Mouse (Mus musculus) midbrain, embryonic 14.5 days (tissue): ENCODE results near the gene D630003M21Rik. TPM values are rescaled to one million over a fixed set of nuclear protein-coding genes. Genes with fewer than 3 reads are reported as not detected.

Experiments
- ATAC-seq: fragments of 200-750 bp; cut with Nextera tagmentation; 2 replicates; pipeline ENCODE4 v1.8.0; 2017; ENCODE audit warnings: moderate number of reproducible peaks, moderate library complexity; ENCODE audit not compliant: low FRiP score, low TSS enrichment
- DNase-seq: peaks from one replicate; pipeline ENCODE4 v3.0.0-alpha.2; 2015
- H3K27ac ChIP-seq: fragments of 300-500 bp; sonication (generic); replicated peaks from 2 replicates; pipeline ENCODE4 v1.5.1; 2014; ENCODE audit warnings: mild to moderate bottlenecking, low read depth, low read length, moderate library complexity
- H3K27me3 ChIP-seq: fragments of 300-500 bp; sonication (generic); 2 replicates; pipeline ENCODE4 v1.6.1; 2014; ENCODE audit warnings: low read length, control low read depth, mixed read lengths; ENCODE audit not compliant: control insufficient read depth, insufficient read depth
- H3K36me3 ChIP-seq: fragments of 300-500 bp; sonication (generic); 2 replicates; pipeline ENCODE4 v1.6.1; 2014; ENCODE audit warnings: low read length, control low read depth; ENCODE audit not compliant: control insufficient read depth, insufficient read depth
- H3K4me1 ChIP-seq: fragments of 300-500 bp; sonication (generic); 2 replicates; pipeline ENCODE4 v1.6.1; 2014; ENCODE audit warnings: mild to moderate bottlenecking, antibody characterized with exemption, low read length, control low read depth; ENCODE audit not compliant: control insufficient read depth, insufficient read depth
- H3K4me2 ChIP-seq: fragments of 300-500 bp; sonication (generic); 2 replicates; pipeline ENCODE4 v1.6.1; 2014; ENCODE audit warnings: mild to moderate bottlenecking, low read length, moderate library complexity
- H3K4me3 ChIP-seq: fragments of 300-500 bp; sonication (generic); replicated peaks from 2 replicates; pipeline ENCODE4 v1.5.1; 2014; ENCODE audit warnings: low read depth, low read length
- H3K9ac ChIP-seq: fragments of 300-500 bp; sonication (generic); replicated peaks from 2 replicates; pipeline ENCODE4 v1.6.1; 2014; ENCODE audit warnings: mild to moderate bottlenecking, low read length, moderate library complexity
- H3K9me3 ChIP-seq: fragments of 300-500 bp; sonication (generic); 2 replicates; pipeline ENCODE4 v1.6.1; 2016; ENCODE audit warnings: low read length, control low read depth, mixed read lengths; ENCODE audit not compliant: control insufficient read depth
- WGBS: fragments of 180-500 bp; shearing (Covaris S2); extraction: QIAGEN DNeasy Blood & Tissue Kit; methylation state at CpG from one replicate; pipeline ENCODE4 v1.1.7; 2014; 5-methylcytosine and 5-hydroxymethylcytosine counted together
- polyA plus RNA-seq: library from polyadenylated mRNA; unstranded; fragments of >200 nt; fragmentation: Nextera tagmentation; extraction: Ambion mirVana; gene quantifications from 2 replicates; pipeline ENCODE4 v1.2.1, GENCODE M21; 2014

Gene D630003M21Rik
- polyA plus RNA-seq, 1 experiment from 2014 or later, result 1.4 TPM

DNA sequence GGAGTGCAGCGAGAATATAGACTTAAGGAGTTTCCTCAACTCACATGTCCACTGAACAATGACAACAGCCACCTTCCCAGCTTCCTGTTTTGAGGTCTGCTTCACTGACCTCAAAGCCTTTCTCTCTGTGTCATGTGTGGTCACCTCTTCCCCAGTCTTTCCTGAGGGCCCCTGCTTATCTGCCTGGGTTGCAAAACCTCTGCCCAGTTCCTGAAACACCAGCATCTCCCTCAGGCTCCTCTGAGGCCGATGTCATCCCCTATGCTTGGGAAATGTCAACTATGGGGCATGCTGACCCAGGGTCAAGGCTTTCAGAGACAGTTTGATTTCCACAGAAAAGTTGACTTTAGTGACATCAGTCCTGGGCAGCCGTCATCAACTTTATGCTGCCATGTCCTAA lies 53.6 kb downstream of the D630003M21Rik start:
- H3K4me1 ChIP-seq, result peaks cover 17% of the 10 kb centered on the region; the same call in 1 of the 2 replicates
- H3K4me3 ChIP-seq, result no peak overlapping the region
- no peaks in the 10 kb centered on the region for H3K27me3 ChIP-seq
- ATAC-seq, result no peak
- WGBS, result 87% methylated on average over 3 of the region's 3 CpGs
- no peak overlapping the region for H3K27ac ChIP-seq
- no peak overlapping the region for H3K9ac ChIP-seq
- no peak overlapping the region for H3K4me2 ChIP-seq
- H3K9me3 ChIP-seq, result no peaks in the 10 kb centered on the region
- H3K36me3 ChIP-seq, result no peaks in the 10 kb centered on the region
- no peak for DNase-seq

DNA sequence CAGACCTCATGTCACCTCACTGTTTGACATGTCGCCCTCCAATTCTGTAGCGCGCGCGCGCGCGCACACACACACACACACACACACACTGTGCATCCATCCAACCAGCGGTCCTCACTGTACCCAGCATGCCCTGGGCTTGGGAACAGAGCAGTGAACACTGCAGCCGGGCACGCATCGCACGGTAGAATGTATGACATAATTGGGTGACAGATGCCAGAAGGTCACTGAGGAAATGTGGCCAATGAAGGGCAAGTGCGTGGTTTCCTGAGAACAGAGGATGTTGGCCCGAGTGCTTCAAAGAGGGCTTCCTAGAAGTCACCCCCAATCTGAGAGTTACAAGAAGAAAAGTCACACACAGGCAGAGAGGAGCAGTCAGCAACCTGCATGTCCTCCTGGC lies 54.1 kb downstream of the D630003M21Rik start:
- H3K4me1 ChIP-seq, result peaks cover 17% of the 10 kb centered on the region; the same call in 1 of the 2 replicates
- no peak overlapping the region for H3K4me2 ChIP-seq
- H3K27me3 ChIP-seq, result no peaks in the 10 kb centered on the region
- H3K4me3 ChIP-seq, result no peak overlapping the region
- ATAC-seq (no peak), DNase-seq (no peak)
- H3K9me3 ChIP-seq, result no peaks in the 10 kb centered on the region
- no peaks in the 10 kb centered on the region for H3K36me3 ChIP-seq
- H3K27ac ChIP-seq, result no peak overlapping the region
- 96% methylated on average over 15 of the region's 15 CpGs for WGBS
- no peak overlapping the region for H3K9ac ChIP-seq

DNA sequence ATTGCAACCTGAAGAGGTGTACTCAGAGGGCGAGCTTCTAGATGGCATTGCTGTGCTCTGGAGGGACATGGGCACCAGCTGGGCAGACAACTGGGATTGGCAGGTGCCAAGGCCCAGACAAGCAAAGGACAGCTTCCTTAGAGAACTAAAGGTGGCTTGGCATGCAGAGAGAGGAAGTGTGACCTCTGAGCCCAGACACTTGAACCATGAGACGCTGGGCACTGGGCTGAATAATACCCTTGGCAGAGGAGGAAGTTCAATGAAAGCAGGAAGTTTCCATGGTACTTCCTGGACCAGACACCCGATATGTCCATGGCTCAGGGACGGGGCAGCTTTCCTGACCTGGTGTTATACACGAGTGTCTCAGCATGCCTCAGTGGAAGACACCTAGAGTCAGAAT lies 54.6 kb downstream of the D630003M21Rik start:
- no peak overlapping the region for H3K9ac ChIP-seq
- H3K4me2 ChIP-seq, result no peak overlapping the region
- H3K9me3 ChIP-seq, result no peaks in the 10 kb centered on the region
- no peak overlapping the region for H3K4me3 ChIP-seq
- no peak overlapping the region for H3K27ac ChIP-seq
- ATAC-seq (no peak), DNase-seq (no peak)
- peaks cover 16% of the 10 kb centered on the region; the same call in 1 of the 2 replicates for H3K4me1 ChIP-seq
- WGBS, result 86% methylated on average over 5 of the region's 5 CpGs
- no peaks in the 10 kb centered on the region for H3K27me3 ChIP-seq
- H3K36me3 ChIP-seq, result no peaks in the 10 kb centered on the region

DNA sequence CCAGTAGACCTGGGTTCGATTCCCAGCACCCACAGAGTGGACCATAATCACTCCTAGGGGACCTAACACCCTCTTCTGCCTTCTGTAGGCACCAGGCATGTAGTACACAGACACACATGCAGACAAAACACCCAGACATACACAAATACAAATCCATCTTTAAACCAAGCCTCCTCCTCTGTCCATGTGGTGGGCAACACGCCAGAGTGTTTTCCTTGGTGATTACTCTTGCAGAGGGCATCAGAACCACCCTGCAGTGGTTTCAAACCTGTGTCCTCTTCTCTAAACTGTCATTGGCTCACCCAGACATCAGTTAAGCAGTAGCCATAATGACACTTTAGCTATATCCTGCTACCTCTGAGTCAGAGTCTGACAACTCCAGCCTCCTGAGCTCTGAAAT lies 58.6 kb downstream of the D630003M21Rik start:
- WGBS, result 79% methylated on average over 2 of the region's 2 CpGs
- Histone ChIP-seq H3K27ac (no peak overlapping the region), H3K9me3 (no peaks in the 10 kb centered on the region), H3K4me1 (no peaks in the 10 kb centered on the region), H3K4me2 (no peak overlapping the region), H3K27me3 (no peaks in the 10 kb centered on the region), H3K4me3 (no peak overlapping the region), H3K9ac (no peak overlapping the region), H3K36me3 (no peaks in the 10 kb centered on the region)
- ATAC-seq, result no peak
- DNase-seq, result no peak

DNA sequence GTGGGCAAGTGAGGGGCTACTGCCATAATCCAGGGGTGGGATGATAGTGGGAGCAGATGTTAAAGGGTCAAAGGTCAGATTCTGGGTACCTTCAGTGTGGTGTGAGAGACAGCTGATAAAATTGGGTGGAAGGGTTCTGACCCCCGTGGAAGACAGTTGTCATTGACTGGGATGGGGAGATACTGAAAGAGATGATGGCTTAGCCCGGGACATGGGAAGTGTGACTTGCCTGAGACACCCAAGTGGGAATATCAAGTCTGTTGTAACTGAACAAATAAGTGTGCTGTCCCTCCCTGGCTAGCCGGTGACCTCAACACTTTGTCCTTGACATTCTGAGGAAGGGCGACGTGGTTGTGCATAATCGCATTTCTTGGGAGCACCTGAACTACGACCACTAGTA lies 59.3 kb downstream of the D630003M21Rik start:
- Histone ChIP-seq H3K27ac (no peak overlapping the region), H3K27me3 (no peaks in the 10 kb centered on the region), H3K36me3 (no peaks in the 10 kb centered on the region), H3K9ac (no peak overlapping the region), H3K4me2 (no peak overlapping the region), H3K4me1 (no peaks in the 10 kb centered on the region), H3K4me3 (no peak overlapping the region), H3K9me3 (no peaks in the 10 kb centered on the region)
- no peak for DNase-seq
- 95% methylated on average over 7 of the region's 7 CpGs for WGBS
- ATAC-seq, result no peak

DNA sequence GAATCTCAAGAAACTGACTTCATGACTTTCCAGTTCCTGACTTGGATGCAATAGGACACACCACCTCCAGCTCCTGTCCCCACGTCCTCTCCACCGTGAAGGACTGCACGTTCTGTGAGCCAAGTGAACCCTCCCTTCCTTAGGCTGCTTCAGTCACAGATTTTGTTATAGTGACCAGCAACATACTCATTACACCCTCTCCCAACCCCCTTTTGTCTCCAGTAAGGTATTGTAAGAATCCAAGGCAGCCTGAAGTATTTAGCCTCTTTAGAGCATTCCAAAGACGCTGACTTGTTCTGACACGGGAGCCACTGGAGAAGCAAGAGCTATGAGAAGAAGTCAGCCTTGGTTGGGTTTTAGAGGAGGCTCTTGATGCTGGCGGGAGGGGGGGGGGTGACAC lies 59.7 kb downstream of the D630003M21Rik start:
- no peaks in the 10 kb centered on the region for H3K36me3 ChIP-seq
- no peaks in the 10 kb centered on the region for H3K27me3 ChIP-seq
- DNase-seq (no peak), ATAC-seq (no peak)
- H3K27ac ChIP-seq, result no peak overlapping the region
- 83% methylated on average over 6 of the region's 6 CpGs for WGBS
- H3K4me3 ChIP-seq, result no peak overlapping the region
- no peaks in the 10 kb centered on the region for H3K9me3 ChIP-seq
- H3K9ac ChIP-seq, result no peak overlapping the region
- H3K4me1 ChIP-seq, result no peaks in the 10 kb centered on the region
- no peak overlapping the region for H3K4me2 ChIP-seq

DNA sequence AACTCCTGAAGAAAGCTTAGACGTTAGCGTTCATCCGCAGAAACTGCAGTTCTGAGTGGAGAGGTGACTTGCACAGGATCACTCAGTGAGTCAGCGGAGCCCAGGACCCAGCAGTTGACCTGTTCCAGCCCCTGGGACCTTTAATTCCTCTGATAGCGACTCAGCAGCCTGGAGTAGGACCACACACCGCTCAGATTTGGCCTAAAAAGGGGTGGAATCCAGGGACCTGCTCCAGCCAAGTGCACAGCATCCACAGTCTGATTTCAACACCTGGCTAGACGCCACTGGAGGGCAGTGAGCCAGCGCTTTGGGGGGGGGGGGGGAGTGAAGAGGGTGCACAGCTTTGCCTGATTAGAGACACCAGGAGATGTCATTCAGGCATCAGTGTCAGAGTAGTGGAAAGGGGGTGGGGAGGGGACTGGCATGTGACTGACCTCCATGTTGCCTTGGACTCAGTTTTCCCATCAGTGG lies 60.2 kb downstream of the D630003M21Rik start:
- Histone ChIP-seq H3K4me3 (no peak overlapping the region), H3K9ac (no peak overlapping the region), H3K4me2 (no peak overlapping the region), H3K27me3 (no peaks in the 10 kb centered on the region), H3K36me3 (no peaks in the 10 kb centered on the region), H3K27ac (no peak overlapping the region), H3K4me1 (no peaks in the 10 kb centered on the region), H3K9me3 (no peaks in the 10 kb centered on the region)
- DNase-seq (no peak), ATAC-seq (no peak)
- WGBS, result 76% methylated on average over 8 of the region's 8 CpGs

DNA sequence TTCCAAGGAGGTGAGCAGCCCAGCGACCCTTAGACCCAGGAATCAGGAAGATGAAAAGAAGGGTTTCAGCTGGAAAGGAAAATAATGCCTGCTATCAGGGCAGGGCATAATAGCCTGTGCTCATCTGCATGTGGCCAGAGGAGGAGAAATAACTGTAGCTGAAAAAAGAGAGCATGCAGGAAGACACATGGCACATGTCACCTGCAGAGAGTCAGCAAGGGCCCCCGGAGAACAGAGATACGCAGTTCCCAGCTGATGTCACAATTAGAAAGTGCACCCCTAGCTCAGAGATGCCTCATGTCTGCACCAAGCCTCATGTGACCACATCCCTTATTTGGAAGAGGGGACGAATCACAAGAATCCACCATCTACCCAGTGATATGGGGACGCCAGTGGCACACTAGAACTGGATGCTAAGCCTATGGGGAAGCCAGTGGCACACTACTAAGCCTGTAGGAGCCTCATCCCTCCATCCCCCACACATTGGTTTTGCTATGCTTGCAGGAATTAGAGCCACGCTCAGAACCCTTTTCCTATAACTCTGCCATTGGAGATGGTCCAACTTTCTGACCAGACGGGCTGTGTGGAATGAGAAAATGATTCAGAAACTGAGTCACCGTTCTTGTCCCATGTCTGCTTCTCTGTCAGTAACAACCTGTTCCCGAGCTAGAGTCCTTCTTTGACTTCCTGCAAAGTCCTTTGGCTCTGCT lies 61.4 kb downstream of the D630003M21Rik start:
- Histone ChIP-seq H3K4me3 (no peak overlapping the region), H3K36me3 (no peaks in the 10 kb centered on the region), H3K4me2 (no peak overlapping the region), H3K9me3 (no peaks in the 10 kb centered on the region), H3K27me3 (no peaks in the 10 kb centered on the region), H3K27ac (no peak overlapping the region), H3K9ac (no peak overlapping the region), H3K4me1 (no peaks in the 10 kb centered on the region)
- ATAC-seq (no peak), DNase-seq (no peak)
- WGBS, result 74% methylated on average over 9 of the region's 9 CpGs

DNA sequence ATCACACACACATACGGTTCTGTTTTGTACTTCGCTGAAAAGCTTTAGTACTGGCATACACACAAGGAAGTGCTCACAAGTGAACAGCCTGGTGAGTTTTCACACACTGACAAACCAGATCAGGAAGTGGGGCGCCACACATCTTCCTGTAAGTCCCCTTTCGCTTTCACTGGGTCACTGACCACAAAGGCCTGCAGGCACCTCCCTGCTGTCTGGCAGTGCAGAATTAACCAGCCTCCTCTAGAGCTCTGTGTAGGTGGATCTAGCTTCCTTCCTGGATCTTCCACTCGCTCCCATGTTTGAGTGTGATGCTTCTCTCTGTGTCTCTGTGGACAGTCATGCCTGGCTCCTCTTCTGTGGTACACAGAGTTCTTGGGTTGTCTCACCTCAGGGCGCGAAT lies 62.4 kb downstream of the D630003M21Rik start:
- no peaks in the 10 kb centered on the region for H3K27me3 ChIP-seq
- no peaks in the 10 kb centered on the region for H3K36me3 ChIP-seq
- no peaks in the 10 kb centered on the region for H3K4me1 ChIP-seq
- H3K27ac ChIP-seq, result no peak overlapping the region
- DNase-seq (no peak), ATAC-seq (no peak)
- 77% methylated on average over 7 of the region's 7 CpGs for whole genome bisulfite sequencing
- H3K9me3 ChIP-seq, result no peaks in the 10 kb centered on the region
- H3K4me2 ChIP-seq, result no peak overlapping the region
- no peak overlapping the region for H3K4me3 ChIP-seq
- H3K9ac ChIP-seq, result no peak overlapping the region
